Mouse (Mus musculus) cerebellum, postnatal 14 days (tissue): ENCODE data around the gene Dlgap1.

Experiments
- DNase-seq, 2 experiments: peaks; one replicate each; pipeline ENCODE4 v3.0.0; 2021; ENCODE audit warnings: mixed read lengths in 2 of 2

Gene Dlgap1

GRCm38 (mm10) chr17:70633181-70633944 is 664.5 kb downstream of the Dlgap1 start:
- DNase-seq = peak; percentile 95 to 97

- DNase-seq = no peak
Observed at GRCm38 (mm10) chr17:70643211-70643610, 674.3 kb downstream of the Dlgap1 start.

GRCm38 (mm10) chr17:70646641-70647040 is 677.8 kb downstream of the Dlgap1 start:
- DNase-seq = no peak

- DNase-seq = no peak
Observed at GRCm38 (mm10) chr17:70661382-70661781, 692.5 kb downstream of the Dlgap1 start.

GRCm38 (mm10) chr17:70663992-70664391 is 695.1 kb downstream of the Dlgap1 start:
- no peak for DNase-seq

GRCm38 (mm10) chr17:70664484-70665040 is 695.7 kb downstream of the Dlgap1 start:
- DNase-seq = no peak

GRCm38 (mm10) chr17:70673985-70674384 is 705.1 kb downstream of the Dlgap1 start:
- DNase-seq = no peak

GRCm38 (mm10) chr17:70676522-70676921 is 707.6 kb downstream of the Dlgap1 start:
- DNase-seq = no peak

GRCm38 (mm10) chr17:70683561-70684167 is 714.8 kb downstream of the Dlgap1 start:
- DNase-seq = peak; percentile 89

GRCm38 (mm10) chr17:70690174-70690573 is 721.3 kb downstream of the Dlgap1 start:
- DNase-seq = no peak

- DNase-seq = no peak
Observed at GRCm38 (mm10) chr17:70690598-70690997, 721.7 kb downstream of the Dlgap1 start.

- DNase-seq = peak; percentile 85 to 87
Observed at GRCm38 (mm10) chr17:70706976-70707818, 738.3 kb downstream of the Dlgap1 start.

- DNase-seq = no peak
Observed at GRCm38 (mm10) chr17:70707819-70708140, 738.9 kb downstream of the Dlgap1 start.

GRCm38 (mm10) chr17:70709545-70709944 is 740.7 kb downstream of the Dlgap1 start:
- DNase-seq = no peak

- DNase-seq = no peak
Observed at GRCm38 (mm10) chr17:70713470-70713869, 744.6 kb downstream of the Dlgap1 start.

- DNase-seq = no peak
Observed at GRCm38 (mm10) chr17:70719684-70720324, 750.9 kb downstream of the Dlgap1 start.

GRCm38 (mm10) chr17:70720766-70721165 is 751.9 kb downstream of the Dlgap1 start:
- DNase-seq = no peak

- no peak for DNase-seq
Observed at GRCm38 (mm10) chr17:70722146-70722545, 753.3 kb downstream of the Dlgap1 start.

- DNase-seq = peak in 1 of 2 experiments; percentile 23
Observed at GRCm38 (mm10) chr17:70728719-70729281, 759.9 kb downstream of the Dlgap1 start.

GRCm38 (mm10) chr17:70734728-70735127 is 765.9 kb downstream of the Dlgap1 start:
- no peak for DNase-seq

GRCm38 (mm10) chr17:70735396-70735795 is 766.5 kb downstream of the Dlgap1 start:
- DNase-seq = no peak

- peak; percentile 26 to 32 for DNase-seq
Observed at GRCm38 (mm10) chr17:70737424-70737823, 768.6 kb downstream of the Dlgap1 start.
